In genomic region chr2:158180797-158181196, GRCm38 (mm10) we compare ENCODE assay signal across 8 mouse cellular contexts. TPM values are rescaled to one million over a fixed set of nuclear protein-coding genes. Genes with fewer than 3 reads are reported as not detected.
DNase-seq lines count a peak whose midpoint lies in the region; ATAC-seq and TF ChIP-seq lines count a peak whose summit lies in the region.

No protein-coding gene starts in this region.

- no peaks in the 10 kb centered on the region for H3K36me3 ChIP-seq in heart, postnatal 0 days (replicated peaks; ENCODE audit: control insufficient read depth, insufficient read depth, low read length)
- no peaks in the 10 kb centered on the region for H3K36me3 ChIP-seq in liver, adult 2 months (ENCODE audit: control insufficient read depth, insufficient read depth, low read length)

- peak; percentile 63 for TF ChIP-seq CTCF in heart, postnatal 0 days (IDR thresholded peaks at IDR 0.05; ENCODE audit: low read depth)
- TF ChIP-seq CTCF in liver, adult 2 months (IDR thresholded peaks at IDR 0.05; ENCODE audit: low read depth, low read length): peak; percentile 86
- TF ChIP-seq CTCF in olfactory bulb, adult 2 months (IDR thresholded peaks at IDR 0.05; ENCODE audit: insufficient read depth, low read depth, low read length): peak; percentile 49; the same call in 1 of the 2 replicates

- no peak overlapping the region for H3K27ac ChIP-seq in heart, postnatal 0 days (ENCODE audit: low read depth)
- H3K27ac ChIP-seq in liver, adult 2 months (replicated peaks; ENCODE audit: insufficient read depth, low read depth, low read length): no peak overlapping the region
- H3K27ac ChIP-seq in olfactory bulb, adult 2 months (ENCODE audit: insufficient read depth, low read depth, low read length): no peak overlapping the region

- no peak overlapping the region for H3K4me3 ChIP-seq in heart, postnatal 0 days (ENCODE audit: low read depth, low read length)
- H3K4me3 ChIP-seq in liver, adult 2 months (ENCODE audit: insufficient read depth, low read depth, low read length): no peak overlapping the region
- H3K4me3 ChIP-seq in olfactory bulb, adult 2 months (ENCODE audit: insufficient read depth, low read depth, low read length): no peak overlapping the region

- no peak overlapping the region for H3K9ac ChIP-seq in heart, postnatal 0 days (replicated peaks; ENCODE audit: low read depth, low read length)
- H3K9ac ChIP-seq in liver, adult 2 months (ENCODE audit: low read depth, low read length): no peak overlapping the region

- no peak overlapping the region for H3K4me2 ChIP-seq in heart, postnatal 0 days (ENCODE audit: low read depth, low read length)

- no peak for ATAC-seq in heart, postnatal 0 days (ENCODE audit: insufficient read depth, low read depth)

- TF ChIP-seq EP300 in heart, postnatal 0 days (IDR thresholded peaks at IDR 0.05; ENCODE audit: low read depth): no peak

- no peak for TF ChIP-seq POLR2A in liver, adult 2 months (IDR thresholded peaks at IDR 0.05; ENCODE audit: extremely low read depth, insufficient read depth, low read length)
- no peak for TF ChIP-seq POLR2A in olfactory bulb, adult 2 months (IDR thresholded peaks at IDR 0.05; ENCODE audit: insufficient read depth, low read depth, low read length)

- no peaks in the 10 kb centered on the region for H3K9me3 ChIP-seq in heart, postnatal 0 days (replicated peaks; ENCODE audit: control insufficient read depth, low read length)

- DNase-seq in heart, postnatal 0 days (ENCODE audit: low spot score): no peak
- no peak for DNase-seq in heart, adult 8-10 months (ENCODE audit: low spot score)
- DNase-seq in urinary bladder, postnatal 25 days (ENCODE audit: low spot score): peak; percentile 56
- DNase-seq in urinary bladder, adult 18-20 months (ENCODE audit: low spot score in 2 of 2): no peak
- DNase-seq in embryo, embryonic 9.5 days (ENCODE audit: extremely low spot score): peak; percentile 66
- peak; percentile 35 for DNase-seq in liver, adult 2 months (ENCODE audit: extremely low read depth, low read depth, low spot score)
- DNase-seq in frontal cortex, postnatal 36 days (ENCODE audit: low spot score in 2 of 2): no peak

- no peaks in the 10 kb centered on the region for H3K79me2 ChIP-seq in liver, adult 2 months (ENCODE audit: control insufficient read depth, insufficient read depth, low read length)

- 48% methylated on average over 9 of the region's 9 CpGs for WGBS in heart, postnatal 0 days
- 55% methylated on average over 9 of the region's 9 CpGs for WGBS in liver, adult 2 months
- 54% methylated on average over 9 of the region's 9 CpGs for WGBS in olfactory bulb, adult 2 months

- H3K4me1 ChIP-seq in heart, postnatal 0 days (ENCODE audit: control insufficient read depth, insufficient read depth): peaks cover 5% of the 10 kb centered on the region; the same call in 1 of the 2 replicates
- peaks cover 7% of the 10 kb centered on the region for H3K4me1 ChIP-seq in liver, adult 2 months (ENCODE audit: control insufficient read depth, insufficient read depth, low read length)
- peaks cover 29% of the 10 kb centered on the region for H3K4me1 ChIP-seq in olfactory bulb, adult 2 months (ENCODE audit: control insufficient read depth, insufficient read depth, low read length)

- no peaks in the 10 kb centered on the region for H3K27me3 ChIP-seq in heart, postnatal 0 days (ENCODE audit: control insufficient read depth, insufficient read depth, low read length)
- no peaks in the 10 kb centered on the region for H3K27me3 ChIP-seq in liver, adult 2 months (ENCODE audit: control insufficient read depth, insufficient read depth, low read length)

RNA-seq across cellular contexts. Expression of gene Tgm2, which starts 34.6 kb away (rescaled TPM):
- total RNA-seq in heart, postnatal 0 days (2014; rRNA removed; ENCODE audit: low replicate concordance): 445 and 622 TPM in 2 replicates
- 136 and 155 TPM in 2 replicates for polyA plus RNA-seq in heart, postnatal 0 days (2015; fragmentation: Nextera tagmentation; extraction: Ambion mirVana)
- total RNA-seq in heart, adult 8-10 months (2022): 100 to 1,000 TPM; 211 to 296 (median 238) TPM
- 68.3 and 101 TPM in 2 replicates for total RNA-seq in liver, adult 2 months (2014; rRNA removed)
- 91.7 and 93.5 TPM in 2 replicates for polyA plus RNA-seq in liver, adult 2 months (2012; rRNA removed)
- polyA plus RNA-seq in olfactory bulb, adult 2 months (2012; ENCODE audit: insufficient read depth, insufficient read length, low replicate concordance, missing spikeins): not detected in 2 replicates

RNA-seq across cellular contexts. Expression of gene D630003M21Rik, which starts 48.2 kb away (rescaled TPM):
- total RNA-seq in heart, postnatal 0 days (2014; rRNA removed; ENCODE audit: low replicate concordance): 2.0 and 2.4 TPM in 2 replicates
- polyA plus RNA-seq in heart, postnatal 0 days (2015; fragmentation: Nextera tagmentation; extraction: Ambion mirVana): 2.1 and 2.5 TPM in 2 replicates
- total RNA-seq in heart, adult 8-10 months (2022): 1 to 10 TPM; 4.7 to 6.3 (median 5.5) TPM
- 0.40 and 0.46 TPM in 2 replicates for total RNA-seq in liver, adult 2 months (2014; rRNA removed)
- polyA plus RNA-seq in liver, adult 2 months (2012; rRNA removed): 0.52 and 0.69 TPM in 2 replicates
- not detected in 2 replicates for polyA plus RNA-seq in olfactory bulb, adult 2 months (2012; ENCODE audit: insufficient read depth, insufficient read length, low replicate concordance, missing spikeins)

Comparison
In these comparisons a context has a peak if more than half of its experiments do, and no peak if none do; other contexts are left out.
1. DNase-seq: peak in urinary bladder, postnatal 25 days (single experiment), embryo, embryonic 9.5 days (single experiment) and liver, adult 2 months (single experiment); none in heart, postnatal 0 days (single experiment), heart, adult 8-10 months (single experiment), urinary bladder, adult 18-20 months (0 of 2) and frontal cortex, postnatal 36 days (0 of 2).
2. Peak in every context shown above with its lines, with median percentiles within 50 percentile points of each other: CTCF ChIP-seq.